Mouse (Mus musculus) left cerebral cortex, postnatal 25 days (tissue): ENCODE measurements at regions not wholly inside any gene's neighbourhood (a gene's known extent, or its start where the extent isn't known, plus 50 kb on each side); places are given as distances from the start of the nearest gene placed in this dataset.
"Not testable (repeated sequence)": the region's sequence is repeated elsewhere in the genome, so short reads cannot be mapped to it uniquely, and the experiment has no call there.

ENCODE experiments used
- DNase-seq, 2 experiments: peaks; one replicate each; pipeline ENCODE4 v3.0.0; 2022; ENCODE audit warnings: low spot score in 2 of 2, mixed read lengths in 1 of 2
- intact Hi-C: fragments of 180-260 bp; cut with DNase I; formaldehyde crosslinking; loops from one replicate; pipeline ENCODE4 v1.15.1; 2025

- peak; percentile 66 to 89 for DNase-seq
- intact Hi-C loops, result no loop called here
Measured at GRCm38 (mm10) chr3:22551516-22551915, 475.1 kb downstream of the Tbl1xr1 start.

DNA sequence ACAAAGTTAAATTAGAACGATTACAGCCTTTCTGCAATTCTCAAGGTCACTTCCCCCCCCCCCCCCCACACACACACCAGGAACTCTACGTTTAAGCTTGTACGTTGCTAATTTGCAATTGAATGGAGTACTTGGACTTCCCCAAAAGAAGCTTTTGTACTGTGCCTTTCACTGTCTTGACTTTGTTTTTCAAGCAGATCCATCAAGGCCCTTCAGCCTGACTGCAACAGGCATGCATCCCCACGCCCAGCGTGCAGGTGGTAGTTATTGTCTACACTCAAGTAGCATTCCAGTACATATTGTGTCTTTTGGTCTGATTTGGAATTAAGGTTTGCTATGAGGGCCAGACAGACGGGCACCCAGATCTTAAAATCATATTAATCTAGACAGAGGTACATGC is 483.1 kb downstream of the Tbl1xr1 start:
- intact Hi-C loops, result no loop called here
- no peak for DNase-seq

DNA sequence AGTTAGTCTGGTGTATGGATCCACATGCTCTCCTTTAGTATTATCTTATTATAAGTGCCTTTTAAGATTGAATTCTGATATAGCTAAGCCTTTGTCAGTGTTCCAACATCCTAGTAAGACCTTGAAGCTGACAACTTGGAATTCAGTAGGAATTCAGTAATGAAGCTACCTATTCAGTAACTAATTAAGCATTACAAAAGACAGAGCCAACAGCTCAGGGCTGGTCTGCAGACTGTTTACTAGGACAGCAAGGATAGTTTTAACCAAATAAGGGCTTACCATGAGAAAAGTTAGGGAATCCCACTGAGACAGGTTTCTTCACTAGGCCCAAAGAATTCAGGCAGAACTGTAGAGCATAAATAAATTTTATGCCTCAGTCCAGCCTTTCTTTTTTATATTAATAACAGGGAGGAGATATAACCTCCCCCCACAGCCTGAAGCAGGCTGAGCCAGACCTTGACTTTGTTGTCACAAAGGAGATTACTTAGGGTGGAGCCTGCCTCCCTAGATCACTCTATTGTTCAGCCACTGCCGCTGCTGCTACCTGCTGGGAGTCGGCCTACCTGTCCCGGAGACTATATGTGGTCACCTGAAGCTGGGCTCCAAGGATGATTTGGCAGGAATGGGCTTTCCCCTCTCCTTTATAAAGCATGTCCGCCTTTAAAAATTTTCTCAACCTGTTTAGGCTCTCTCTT is 484.2 kb downstream of the Tbl1xr1 start:
- intact Hi-C loops, DNase-seq: not testable (repeated sequence)
